Mouse (Mus musculus) 3T3-L1 (cell line): ENCODE data around the gene Gosr2.

Source experiments
- DNase-seq: peaks from one replicate; pipeline ENCODE4 v3.0.0-alpha.2; 2015; ENCODE audit warnings: low read depth, low spot score

Gene Gosr2

DNA sequence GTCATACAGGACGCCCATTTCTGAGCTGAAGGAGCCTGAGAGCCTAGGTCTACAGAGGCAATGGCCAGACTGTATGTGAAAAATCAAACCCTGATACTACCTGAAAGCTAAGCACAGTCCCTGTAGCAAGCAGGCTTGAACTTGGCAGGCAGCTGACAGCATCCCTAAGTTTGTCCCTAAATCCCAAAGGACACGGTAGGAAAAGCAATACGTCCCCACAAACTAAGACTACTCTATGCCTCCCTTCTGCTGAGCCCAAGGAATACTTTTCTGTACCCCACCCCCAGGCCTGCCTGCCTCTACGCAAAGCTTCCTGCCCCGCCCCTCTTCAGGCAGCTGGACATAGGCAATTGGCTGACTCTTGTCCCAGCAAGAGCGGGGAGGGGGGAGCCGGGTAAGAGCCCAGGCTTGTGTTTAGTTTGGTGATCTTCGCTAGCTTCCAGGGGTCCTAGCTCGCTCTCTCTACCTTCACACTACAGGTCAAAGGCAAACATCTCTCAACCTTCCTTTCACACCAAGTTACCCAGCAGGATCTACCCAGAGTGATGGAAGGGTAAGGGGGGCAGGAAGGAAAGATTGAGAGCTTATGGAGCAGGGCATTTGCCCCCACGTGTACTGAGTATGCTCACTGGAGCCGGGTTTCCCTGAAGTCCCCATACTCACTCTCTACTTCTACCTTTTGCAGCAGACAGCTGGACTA lies 49.6 kb downstream of the Gosr2 start:
- DNase-seq: no peak

DNA sequence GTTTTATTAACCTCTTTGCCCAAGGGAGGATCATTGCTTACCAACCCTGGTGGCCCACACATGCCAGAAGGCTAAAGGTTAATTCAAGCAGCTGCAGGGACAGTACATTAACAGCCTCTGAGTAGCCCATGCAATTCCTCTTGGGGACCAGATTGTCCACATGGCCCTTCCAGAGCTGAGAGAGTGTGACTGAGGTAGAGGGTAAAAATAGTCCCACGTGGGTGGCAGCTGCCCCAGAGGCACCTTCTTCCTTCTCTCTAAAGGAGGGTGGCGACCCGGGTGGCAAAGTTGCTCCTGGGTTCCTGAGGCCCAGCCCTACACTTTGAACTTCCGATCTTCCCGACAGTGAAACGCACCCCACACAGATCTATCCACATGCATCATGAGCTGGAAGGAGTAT lies 51.4 kb downstream of the Gosr2 start:
- no peak for DNase-seq

DNA sequence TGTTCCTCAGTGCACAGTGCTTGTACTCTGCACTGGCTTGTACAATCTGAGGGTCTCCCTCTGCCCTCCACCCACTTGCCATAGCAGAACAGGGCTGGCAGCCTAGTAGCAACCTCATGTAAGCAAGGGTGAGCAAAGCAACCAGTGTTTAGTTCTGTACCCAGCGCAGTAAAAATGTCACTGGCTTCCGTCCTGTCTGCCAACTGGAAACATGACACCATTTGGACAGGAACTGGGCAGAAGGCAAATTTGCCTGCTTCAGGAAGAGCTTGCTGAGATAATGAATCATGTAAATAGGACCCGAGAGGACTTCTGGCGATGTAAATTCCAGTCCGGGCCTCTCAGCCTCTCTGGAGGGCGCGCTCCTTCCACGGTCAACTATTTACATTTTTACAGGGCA lies 52.0 kb downstream of the Gosr2 start:
- peak; percentile 26 for DNase-seq

DNA sequence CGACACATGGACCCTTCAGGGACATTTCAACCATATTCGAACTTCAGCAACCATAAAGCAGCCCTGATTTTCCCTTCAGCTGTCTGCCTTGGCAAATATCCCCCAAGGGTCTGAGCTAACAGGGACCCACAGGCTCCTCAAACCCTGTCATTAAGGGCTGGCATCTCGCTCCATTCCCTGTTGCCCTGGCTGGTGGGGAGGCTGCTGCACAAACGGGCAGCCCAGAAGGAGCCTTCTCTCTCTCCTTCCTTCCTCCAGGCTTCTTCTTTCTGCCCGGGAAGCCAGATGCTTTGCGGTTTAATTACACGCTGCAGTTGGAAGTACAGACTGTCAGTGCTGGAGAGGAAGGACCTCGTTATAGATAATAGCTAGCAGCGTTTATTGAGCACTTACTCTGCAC lies 54.5 kb downstream of the Gosr2 start:
- no peak for DNase-seq

DNA sequence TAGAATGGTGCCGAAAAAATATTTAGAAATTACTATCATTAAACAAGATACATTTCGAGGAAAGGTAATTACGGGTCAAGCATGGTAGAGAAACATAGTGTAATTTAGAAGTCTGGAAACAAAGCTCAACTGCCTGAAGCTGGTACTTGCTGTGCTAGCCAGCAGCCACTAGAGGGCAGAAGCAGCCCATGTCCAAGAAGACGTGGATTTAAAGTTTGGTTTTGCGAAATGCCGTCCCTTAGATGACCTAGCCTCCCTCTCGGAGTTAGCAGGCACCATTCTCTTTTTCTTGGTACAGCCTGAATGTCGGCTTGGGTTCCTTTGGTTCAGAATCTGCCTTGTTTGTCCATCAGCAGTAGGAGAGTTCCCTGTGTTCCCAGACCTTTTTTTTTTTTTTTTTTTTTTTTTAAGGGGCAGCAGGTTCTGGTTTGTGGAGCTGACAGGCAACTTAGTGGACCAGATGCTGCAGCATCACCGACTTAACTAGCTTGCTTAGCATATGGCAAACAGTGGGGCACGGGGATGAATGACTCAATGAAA lies 58.2 kb downstream of the Gosr2 start:
- DNase-seq: peak; percentile 86

DNA sequence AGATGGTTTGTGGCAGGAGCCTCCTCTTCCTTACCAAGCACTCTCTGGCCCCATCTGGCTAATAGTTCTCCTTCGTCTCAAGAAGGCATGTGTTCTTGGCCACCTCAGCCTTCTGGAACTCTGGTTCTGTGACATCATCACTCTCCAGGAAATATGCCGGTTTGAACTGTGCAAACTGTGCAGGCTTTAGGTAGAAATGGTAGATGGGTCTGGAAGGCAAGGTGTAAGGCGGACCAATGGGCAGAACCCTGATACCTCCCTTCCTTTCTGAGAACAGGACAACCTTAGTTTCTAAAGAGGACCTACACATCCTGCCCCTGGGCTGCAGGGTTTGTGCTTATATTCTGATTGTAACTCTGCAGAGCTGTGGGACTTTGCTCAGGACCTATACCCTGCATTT lies 58.9 kb downstream of the Gosr2 start, which contains the start of gene Lyzl6:
Gene Lyzl6, minus strand, starts transcription at position 101 of the 400 bp plus-strand sequence.
- DNase-seq: peak; percentile 12

DNA sequence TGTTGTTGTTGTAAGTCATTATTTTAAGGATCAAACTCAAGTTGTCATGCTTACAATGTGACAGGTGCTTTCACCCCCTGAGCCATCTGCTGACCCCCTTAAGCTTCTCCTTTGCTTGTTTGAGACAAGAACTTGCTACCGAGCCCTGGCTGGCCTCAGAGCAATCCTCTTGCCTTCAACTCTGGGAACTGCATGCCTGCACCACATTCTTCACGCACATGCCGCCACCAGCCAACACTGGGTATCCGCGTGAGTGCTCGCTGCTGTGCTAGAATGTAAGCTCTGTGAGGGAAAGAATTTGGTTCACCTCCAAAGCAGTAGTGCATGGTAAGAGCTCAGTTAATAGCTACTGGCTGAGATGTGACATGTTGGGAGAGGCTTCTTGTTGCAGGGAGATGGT lies 61.4 kb downstream of the Gosr2 start:
- no peak for DNase-seq

DNA sequence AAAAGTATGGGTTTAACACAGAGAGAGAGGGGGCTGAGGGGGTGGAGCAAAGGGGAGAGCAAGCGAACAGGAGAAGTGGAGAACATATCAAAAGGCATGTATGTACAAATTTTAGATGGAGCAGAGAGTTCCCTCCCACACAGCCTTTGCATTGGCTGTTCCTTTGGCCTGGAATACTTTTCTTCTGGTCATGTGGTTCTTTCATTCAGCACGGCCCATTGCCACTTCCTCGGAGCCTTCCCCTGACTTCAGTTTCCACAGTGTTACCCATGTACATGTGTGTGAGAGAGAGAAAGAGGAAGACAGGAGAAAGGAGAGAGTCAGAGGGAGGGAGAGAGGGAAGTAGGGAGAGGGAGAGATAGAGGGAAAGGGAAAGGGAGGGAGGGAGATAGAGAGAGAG lies 62.2 kb downstream of the Gosr2 start:
- DNase-seq: no peak

DNA sequence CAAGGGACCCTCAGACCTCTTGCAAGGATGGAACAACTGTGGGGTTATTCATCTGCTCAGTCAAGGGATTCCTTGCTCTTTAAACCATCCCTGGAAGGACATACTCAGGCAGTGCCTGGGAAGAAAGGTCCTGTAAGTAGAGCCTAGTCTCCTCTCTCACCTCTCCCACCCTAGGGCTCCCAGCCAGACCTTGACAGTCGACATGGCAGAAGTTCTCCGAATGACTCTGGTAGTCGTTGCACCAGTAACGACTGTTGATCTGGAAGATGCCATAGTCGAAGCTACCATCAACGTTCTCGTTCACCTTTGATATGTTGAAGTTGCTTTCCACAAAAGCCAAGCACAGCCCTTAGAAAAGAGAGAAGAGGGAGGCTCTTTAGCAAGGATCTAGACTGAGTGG lies 62.9 kb downstream of the Gosr2 start:
- no peak for DNase-seq

DNA sequence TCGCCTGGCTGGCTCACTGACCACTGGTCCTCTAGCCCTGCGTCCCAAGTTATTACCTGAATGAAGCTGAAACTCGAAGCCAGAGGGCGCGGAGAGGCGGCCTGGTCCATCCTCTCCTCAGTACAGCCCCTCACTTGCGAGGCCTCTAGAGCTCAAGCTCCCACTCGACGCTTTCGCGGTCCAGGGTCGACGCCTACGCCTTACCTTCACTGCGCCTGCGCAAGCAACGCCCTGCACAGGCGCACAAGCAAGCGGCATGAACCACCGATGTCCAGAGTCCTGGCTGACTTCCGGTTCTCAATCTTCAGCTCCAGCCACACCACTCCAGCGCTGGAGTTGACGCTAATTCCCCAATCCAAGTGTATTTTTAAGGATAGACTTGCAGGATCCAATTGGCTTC lies 70.2 kb downstream of the Gosr2 start:
- DNase-seq: no peak
